Mouse (Mus musculus): ENCODE measurements around the gene Ly75.

Ly75 gene

GRCm38 (mm10) chr2:60326948-60327347 lies 56.2 kb downstream of the Ly75 start:
- DNase-seq (ENCODE audit: low spot score in 2 of 2) = no peak

DNA sequence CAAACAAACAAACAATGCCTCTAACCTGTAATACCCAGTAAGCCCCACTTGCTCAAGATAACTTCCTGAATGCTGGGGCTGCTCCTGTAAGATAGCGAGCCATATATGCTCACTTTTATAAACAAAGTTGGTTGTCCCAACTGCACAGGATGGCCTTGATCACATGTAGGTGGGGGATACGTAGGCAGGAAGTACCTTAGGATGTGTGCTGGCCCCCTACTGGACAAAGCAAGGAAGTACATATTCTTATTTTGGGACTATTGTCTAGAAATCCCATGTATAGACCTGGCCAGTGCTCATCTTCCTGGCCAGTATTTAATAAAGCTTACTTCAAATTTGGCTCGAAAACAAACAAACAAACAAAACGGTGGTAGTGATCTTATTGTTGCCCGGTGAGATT lies 59.7 kb downstream of the Ly75 start:
- DNase-seq (ENCODE audit: low spot score in 2 of 2) = peak in 1 of 2 experiments; percentile 7

GRCm38 (mm10) chr2:60322031-60322726 lies 60.9 kb downstream of the Ly75 start:
- no peak for DNase-seq (ENCODE audit: low spot score in 2 of 2)

- no peak for DNase-seq (ENCODE audit: low spot score in 2 of 2)
These were observed 79.3 kb downstream of the Ly75 start for GRCm38 (mm10) chr2:60303796-60304195.

- DNase-seq (ENCODE audit: low spot score in 2 of 2) = no peak
These were observed 83.8 kb downstream of the Ly75 start for GRCm38 (mm10) chr2:60299323-60299722.

- DNase-seq (ENCODE audit: low spot score in 2 of 2) = peak; percentile 12 to 41
These were observed 84.8 kb downstream of the Ly75 start for GRCm38 (mm10) chr2:60298266-60298665.

DNA sequence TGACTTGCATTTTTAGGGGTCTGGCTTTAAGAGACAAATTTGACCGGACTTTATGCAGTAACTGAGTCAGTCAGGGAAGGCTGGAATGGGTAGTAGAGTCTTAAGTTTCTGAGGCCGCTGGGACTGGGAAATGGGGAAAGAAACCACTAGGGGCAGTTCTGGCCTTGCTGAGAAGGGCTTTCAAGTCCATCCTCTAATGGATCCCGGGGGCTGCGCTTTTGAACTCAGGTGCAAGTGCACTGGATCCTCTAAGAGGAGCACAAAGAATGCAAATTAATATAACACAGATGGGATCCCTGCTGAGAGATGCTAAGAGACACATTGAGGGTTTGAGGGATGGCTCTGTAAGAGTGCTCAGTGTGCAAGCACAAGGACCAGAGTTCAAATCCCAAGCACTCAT lies 91.7 kb downstream of the Ly75 start:
- DNase-seq (ENCODE audit: low spot score in 2 of 2) = no peak

- no peak for DNase-seq (ENCODE audit: low spot score in 2 of 2)
These were observed 93.7 kb downstream of the Ly75 start for GRCm38 (mm10) chr2:60289451-60289850.

- peak; percentile 65 to 68 for DNase-seq (ENCODE audit: low spot score in 2 of 2)
These were observed 94.5 kb downstream of the Ly75 start for GRCm38 (mm10) chr2:60288606-60289005.

- DNase-seq (ENCODE audit: low spot score in 2 of 2) = no peak
These were observed 97.9 kb downstream of the Ly75 start for GRCm38 (mm10) chr2:60285107-60285617.

DNA sequence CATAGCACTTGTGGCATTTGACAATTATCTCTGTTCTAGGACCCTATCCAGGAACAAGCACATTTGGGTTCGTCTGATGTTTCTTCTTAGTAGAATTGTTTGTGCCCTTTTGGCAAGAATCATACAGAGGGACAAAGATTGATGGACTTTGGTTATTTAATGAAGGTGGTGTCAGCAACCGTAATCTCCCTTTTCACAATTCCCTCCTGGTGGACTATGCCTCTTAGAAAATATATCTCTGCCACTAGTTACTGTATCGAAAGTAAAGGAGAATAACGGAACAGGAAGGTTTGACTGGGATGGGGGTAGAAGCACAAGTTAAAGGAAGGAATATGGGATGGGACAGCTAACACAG lies 98.7 kb downstream of the Ly75 start, which contains the start of gene Cd302:
Gene Cd302 (minus strand): TSS at position 22 of the 355 bp plus-strand sequence.
- no peak for DNase-seq (ENCODE audit: low spot score in 2 of 2)

- DNase-seq (ENCODE audit: low spot score in 2 of 2) = peak; percentile 53 to 55
These were observed 99.2 kb downstream of the Ly75 start for GRCm38 (mm10) chr2:60283751-60284466.

- DNase-seq (ENCODE audit: low spot score in 2 of 2) = no peak
These were observed 99.8 kb downstream of the Ly75 start for GRCm38 (mm10) chr2:60283208-60283750.

DNA sequence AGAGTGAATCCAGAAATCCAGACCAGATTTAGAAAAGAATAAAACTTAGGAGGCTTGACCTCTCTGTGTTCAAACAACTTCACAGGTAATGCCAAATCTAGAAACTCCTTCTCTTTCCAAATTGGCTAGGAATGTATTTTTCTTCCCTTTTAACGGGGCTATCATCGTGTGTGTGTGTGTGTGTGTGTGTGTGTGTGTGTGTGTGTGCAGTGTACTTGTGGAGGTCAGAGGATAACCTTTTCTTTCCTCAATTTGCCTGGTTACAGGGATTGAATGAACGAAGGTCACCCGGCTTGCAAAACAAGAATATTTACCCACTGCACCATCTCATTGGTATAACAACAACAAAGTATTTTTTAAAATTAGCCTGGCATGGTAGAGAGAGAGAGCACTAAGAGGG lies 100.5 kb downstream of the Ly75 start:
- no peak for DNase-seq (ENCODE audit: low spot score in 2 of 2)

- DNase-seq (ENCODE audit: low spot score in 2 of 2) = no peak
These were observed 104.5 kb downstream of the Ly75 start for GRCm38 (mm10) chr2:60278627-60279026.

DNA sequence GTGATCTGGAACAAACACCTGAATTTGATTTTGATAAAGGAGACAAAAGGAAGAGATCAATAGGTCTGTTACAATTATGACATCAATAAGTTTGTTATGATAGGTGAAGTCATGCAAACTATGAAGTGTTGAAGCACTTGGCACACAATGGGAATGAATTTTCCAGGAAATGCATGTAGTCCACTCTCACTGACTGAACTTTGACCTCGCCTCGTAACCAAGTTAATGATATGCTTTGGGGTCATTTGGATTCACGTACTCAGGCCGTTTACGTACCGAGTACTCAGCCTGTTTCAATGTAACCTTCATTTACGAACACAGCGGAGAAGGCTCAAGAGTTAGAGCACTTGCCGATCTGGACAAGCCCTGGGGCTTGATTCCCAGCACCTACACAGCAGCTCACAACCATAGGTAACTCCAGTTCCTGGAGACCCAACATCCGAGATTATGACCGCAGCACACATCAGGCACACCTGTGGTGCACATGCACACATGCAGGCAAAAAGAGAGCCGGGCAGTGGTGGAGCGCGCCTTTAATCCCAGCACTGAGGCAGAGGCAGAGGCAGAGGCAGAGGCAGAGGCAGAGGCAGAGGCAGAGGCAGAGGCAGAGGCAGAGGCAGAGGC lies 113.1 kb downstream of the Ly75 start:
- no peak for DNase-seq (ENCODE audit: low spot score in 2 of 2)

- no peak for DNase-seq (ENCODE audit: low spot score in 2 of 2)
These were observed 115.5 kb downstream of the Ly75 start for GRCm38 (mm10) chr2:60267567-60267966.

DNA sequence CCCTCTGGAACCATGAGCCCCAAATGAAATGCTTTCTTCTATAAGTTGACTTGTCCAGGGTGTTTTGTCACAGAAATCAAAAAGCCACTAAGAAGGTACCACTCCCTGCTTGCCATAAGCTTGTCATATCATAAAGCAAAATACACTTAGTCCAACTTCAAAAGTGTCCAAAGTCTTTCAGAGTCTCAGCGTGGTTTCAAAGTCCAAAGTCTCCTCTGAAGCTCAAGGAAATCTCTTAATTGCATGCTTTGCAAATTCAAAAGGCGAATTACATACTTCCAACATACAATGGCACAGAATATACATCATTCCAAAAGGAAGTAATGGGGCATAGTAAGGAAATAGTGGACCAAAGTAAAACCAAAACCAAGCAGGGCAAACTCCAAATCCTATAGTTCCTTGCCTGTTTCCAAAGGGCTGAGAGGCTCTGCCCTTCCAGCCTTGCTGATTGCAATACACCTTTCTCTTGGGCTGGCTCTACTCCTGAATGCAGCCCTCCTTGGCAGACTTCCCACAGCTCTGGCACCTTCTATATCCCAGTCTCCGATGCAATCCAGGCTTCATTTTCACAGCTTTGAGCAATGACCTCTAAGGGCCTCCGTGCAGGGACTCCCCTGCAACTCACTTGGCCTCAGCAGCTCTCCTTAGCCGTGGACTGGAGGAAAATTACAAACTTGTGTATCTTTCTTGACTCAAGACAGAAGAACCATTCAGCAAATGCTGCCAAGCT lies 122.3 kb downstream of the Ly75 start:
- DNase-seq (ENCODE audit: low spot score in 2 of 2) = no peak

- DNase-seq (ENCODE audit: low spot score in 2 of 2) = no peak
These were observed 123.9 kb downstream of the Ly75 start for GRCm38 (mm10) chr2:60259186-60259585.

DNA sequence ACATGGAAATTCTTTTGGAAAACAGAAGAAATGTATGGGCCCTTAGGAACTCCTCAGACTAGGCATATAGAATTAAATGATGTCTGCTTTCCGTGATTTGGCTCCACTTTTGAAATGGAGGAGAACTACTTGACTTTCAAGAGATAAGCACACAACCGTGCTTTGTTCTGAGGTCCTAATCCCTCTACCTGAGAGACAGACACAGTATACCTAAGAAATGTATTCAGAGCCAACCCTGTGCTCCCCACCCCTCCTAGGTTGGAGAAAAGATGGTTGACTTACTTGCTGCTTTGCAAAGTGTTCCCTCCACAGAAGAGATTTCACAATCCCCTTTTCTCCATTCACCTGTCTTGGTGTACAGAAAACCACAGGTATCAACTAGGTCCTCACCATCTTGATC lies 126.4 kb downstream of the Ly75 start:
- no peak for DNase-seq (ENCODE audit: low spot score in 2 of 2)

GRCm38 (mm10) chr2:60253506-60253905 lies 129.6 kb downstream of the Ly75 start:
- DNase-seq (ENCODE audit: low spot score in 2 of 2) = no peak

- no peak for DNase-seq (ENCODE audit: low spot score in 2 of 2)
These were observed 130.3 kb downstream of the Ly75 start for GRCm38 (mm10) chr2:60252782-60253181.
